ENCODE assay signal across 28 mouse cellular contexts in the genomic region with DNA sequence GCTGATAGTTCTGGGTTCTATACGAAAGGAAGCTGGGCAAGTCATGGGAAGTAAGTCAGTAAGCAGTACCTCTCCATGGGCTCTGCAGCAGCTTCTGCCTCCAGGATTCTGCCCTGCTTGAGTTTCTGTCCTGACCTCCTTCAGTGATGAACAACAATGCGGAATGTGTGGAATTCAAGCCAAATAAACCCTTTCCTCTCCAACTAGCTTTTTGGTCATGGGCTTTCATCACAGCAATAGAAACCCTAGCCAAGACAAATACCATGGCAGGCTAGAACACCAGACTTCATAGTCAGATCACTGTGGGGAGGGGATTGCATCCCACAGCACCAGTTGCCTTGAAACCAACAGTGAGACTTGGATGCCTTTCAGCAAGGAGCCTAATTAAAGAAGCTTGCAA. TPM values are rescaled to one million over a fixed set of nuclear protein-coding genes. Genes with fewer than 3 reads are reported as not detected.
DNase-seq lines count a peak whose midpoint lies in the region; ATAC-seq lines count a peak whose summit lies in the region.
"Had no signal": no experiment of that assay in that cellular context is flagged by ENCODE, and none has a peak within 500 bp of the region (broad histone marks: within the 10 kb centered on the region; RNA-seq: fewer than 3 reads in every experiment).

No protein-coding gene starts in this region.

- H3K27me3 ChIP-seq in kidney, embryonic 16.5 days (ENCODE audit: insufficient read depth, low read length) = no peaks in the 10 kb centered on the region
- H3K27me3 ChIP-seq: embryonic facial prominence, embryonic 12.5 days; embryonic facial prominence, embryonic 15.5 days; hindbrain, embryonic 12.5 days; hindbrain, embryonic 15.5 days; Patski had no signal

- no peaks in the 10 kb centered on the region for H3K36me3 ChIP-seq in kidney, embryonic 16.5 days (ENCODE audit: insufficient read depth, low read length)
- H3K36me3 ChIP-seq: embryonic facial prominence, embryonic 12.5 days; embryonic facial prominence, embryonic 15.5 days; hindbrain, embryonic 12.5 days; hindbrain, embryonic 15.5 days had no signal

- H3K4me3 ChIP-seq in kidney, embryonic 16.5 days (ENCODE audit: low read length) = no peak overlapping the region
- H3K4me3 ChIP-seq: embryonic facial prominence, embryonic 12.5 days; embryonic facial prominence, embryonic 15.5 days; heart, adult 2 months; hindbrain, embryonic 12.5 days; hindbrain, embryonic 15.5 days had no signal

- no peaks in the 10 kb centered on the region for H3K9me3 ChIP-seq in kidney, embryonic 16.5 days (ENCODE audit: low read length)
- H3K9me3 ChIP-seq: embryonic facial prominence, embryonic 12.5 days; embryonic facial prominence, embryonic 15.5 days; hindbrain, embryonic 12.5 days; hindbrain, embryonic 15.5 days had no signal

- no peak for DNase-seq in kidney, postnatal 14 days
- DNase-seq in 3T3-L1 (ENCODE audit: low read depth, low spot score) = peak; percentile 62
- peak; percentile 71 for DNase-seq in NIH3T3 (ENCODE audit: low read depth)
- peak; percentile 18 for DNase-seq in mesoderm, embryonic 11.5 days (ENCODE audit: low read depth, low spot score)
- DNase-seq in yolk sac, embryonic 10.5 days (ENCODE audit: low spot score) = no peak
- DNase-seq in layer of hippocampus, adult 18-20 months (ENCODE audit: low spot score in 2 of 2) = no peak
- DNase-seq: adrenal gland, postnatal 10 days; adrenal gland, postnatal 36 days; cerebellum, adult 11 months; cerebellum, adult 2 months; cerebellum, adult 9-11 months; cerebellum, postnatal 25 days; forebrain, postnatal 0 days; gastrocnemius, postnatal 36 days; heart, adult 2 months had no signal

- 41% methylated on average over 2 of the region's 2 CpGs for WGBS in kidney, embryonic 16.5 days

- ATAC-seq in kidney, embryonic 16.5 days (ENCODE audit: low FRiP score, low TSS enrichment) = peak; percentile 23; the same call in 1 of the 2 replicates
- ATAC-seq: CD4-positive, CD25-positive, alpha-beta regulatory T cell, adult 4 months; forebrain, embryonic 14.5 days; forebrain, postnatal 0 days; Patski had no signal

- H3K9ac ChIP-seq in kidney, embryonic 16.5 days (replicated peaks; ENCODE audit: low read length) = no peak overlapping the region
- H3K9ac ChIP-seq: embryonic facial prominence, embryonic 12.5 days; embryonic facial prominence, embryonic 15.5 days; forebrain, postnatal 0 days; hindbrain, embryonic 12.5 days; hindbrain, embryonic 15.5 days had no signal

- 0 out of 2 replicates have a peak, but pooled peaks cover 4% of the 10 kb centered on the region for H3K4me1 ChIP-seq in kidney, embryonic 16.5 days (ENCODE audit: insufficient read depth, low read length)
- H3K4me1 ChIP-seq: hindbrain, embryonic 12.5 days; hindbrain, embryonic 15.5 days had no signal

- H3K4me2 ChIP-seq in kidney, embryonic 16.5 days (replicated peaks; ENCODE audit: low read depth, low read length) = no peak overlapping the region
- H3K4me2 ChIP-seq: embryonic facial prominence, embryonic 12.5 days; embryonic facial prominence, embryonic 15.5 days; heart, embryonic 11.5 days; hindbrain, embryonic 12.5 days; hindbrain, embryonic 15.5 days had no signal

- no peak overlapping the region for H3K27ac ChIP-seq in kidney, embryonic 16.5 days (ENCODE audit: low read length)
- H3K27ac ChIP-seq: embryonic facial prominence, embryonic 15.5 days; heart, adult 2 months; hindbrain, embryonic 12.5 days; hindbrain, embryonic 15.5 days had no signal

RNA-seq across cellular contexts. Expression of a gene that starts 46.4 kb away (rescaled TPM):
- 21.1 TPM in 2 replicates for polyA plus RNA-seq in kidney, embryonic 16.5 days (2015; fragmentation: Nextera tagmentation; extraction: Ambion mirVana)
- total RNA-seq in layer of hippocampus, adult 18-20 months (2021) = 10 to 100 TPM; 19.7 to 24.2 TPM

RNA-seq across cellular contexts. Expression of a gene that starts 47.8 kb away (rescaled TPM):
- polyA plus RNA-seq in kidney, embryonic 16.5 days (2015; fragmentation: Nextera tagmentation; extraction: Ambion mirVana) = 2.1 and 2.7 TPM in 2 replicates
- total RNA-seq in layer of hippocampus, adult 18-20 months (2021) = under 1 TPM; 0.07 to 0.41 TPM
- total RNA-seq: common myeloid progenitor, adult 5-6 weeks; granulocyte monocyte progenitor cell, adult 5-6 weeks; hematopoietic stem cell, adult 5-6 weeks; MEL had no signal
- polyA plus RNA-seq: CD4-positive, CD25-positive, alpha-beta regulatory T cell, adult 4 months had no signal

Comparison
In these comparisons a context has a peak if more than half of its experiments do, and no peak if none do; other contexts are left out.
1. DNase-seq: peak in 3T3-L1 (single experiment), NIH3T3 (single experiment) and mesoderm, embryonic 11.5 days (single experiment); none in kidney, postnatal 14 days (single experiment), yolk sac, embryonic 10.5 days (single experiment) and layer of hippocampus, adult 18-20 months (0 of 2).